Mouse (Mus musculus) bone marrow macrophage, adult 2 months (primary cell): ENCODE data around the gene Tmem80. TPM values are rescaled to one million over a fixed set of nuclear protein-coding genes. Genes with fewer than 3 reads are reported as not detected.

Experiments used
- H3K27ac ChIP-seq: 2 replicates; pipeline ENCODE4 v1.5.1; 2012; ENCODE audit warnings: low read depth, low read length; ENCODE audit not compliant: insufficient read depth
- H3K4me1 ChIP-seq: 2 replicates; pipeline ENCODE4 v1.6.1; 2012; ENCODE audit warnings: low read length; ENCODE audit not compliant: control insufficient read depth, insufficient read depth
- H3K4me3 ChIP-seq: 2 replicates; pipeline ENCODE4 v1.5.1; 2012; ENCODE audit warnings: mild to moderate bottlenecking, low read length, moderate library complexity; ENCODE audit not compliant: insufficient read depth
- CTCF ChIP-seq: IDR thresholded peaks from 2 replicates; pipeline ENCODE4 v1.5.1; 2012; ENCODE audit warnings: low read depth, mild to moderate bottlenecking, low read length, moderate library complexity
- POLR2A ChIP-seq: IDR thresholded peaks from 2 replicates; pipeline ENCODE4 v1.6.1; 2012; ENCODE audit warnings: mild to moderate bottlenecking, low read depth, low read length, borderline replicate concordance
- polyA plus RNA-seq: library from polyadenylated mRNA; stranded (reverse); fragments of >200 nt; gene quantifications from 2 replicates; pipeline ENCODE4 v1.2.4, GENCODE M21; 2012; ENCODE audit not compliant: missing spikeins, insufficient read depth, insufficient read length

The Tmem80 gene
- polyA plus RNA-seq, 1 experiment, result 29.8 TPM

DNA sequence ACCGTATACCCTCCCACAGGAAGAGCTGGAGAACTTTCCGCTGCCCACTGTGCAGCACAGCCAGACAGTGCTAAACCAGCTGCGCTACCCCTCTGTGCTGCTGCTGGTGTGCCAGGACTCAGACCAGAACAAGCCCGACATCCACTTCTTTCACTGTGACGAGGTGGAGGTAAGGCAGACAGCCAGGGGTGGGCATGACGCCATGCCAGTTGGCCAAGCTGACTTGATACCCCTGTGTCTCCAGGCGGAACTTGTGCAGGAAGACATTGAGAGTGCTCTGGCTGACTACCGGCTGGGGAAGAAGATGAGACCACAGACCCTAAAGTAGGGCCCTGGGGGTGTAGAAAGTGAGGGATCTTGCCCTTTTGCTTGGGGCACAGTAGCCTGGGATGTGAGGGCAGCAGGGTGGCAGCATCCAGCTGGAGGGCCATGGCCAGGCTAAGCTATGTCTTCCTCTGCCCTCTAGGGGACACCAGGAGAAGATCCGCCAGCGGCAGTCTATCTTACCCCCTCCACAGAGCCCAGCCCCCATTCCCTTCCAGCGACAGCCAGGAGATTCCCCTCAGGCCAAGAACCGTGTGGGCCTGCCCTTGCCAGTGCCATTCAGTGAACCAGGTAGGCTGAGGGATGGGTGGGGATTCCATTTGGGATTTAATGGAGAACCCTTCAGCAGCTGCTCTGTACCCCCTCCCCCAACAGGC lies 28.2 kb downstream of the Tmem80 start:
- Histone ChIP-seq H3K4me3 (no peak overlapping the region), H3K27ac (no peak overlapping the region), H3K4me1 (peaks cover 3% of the 10 kb centered on the region; the same call in 1 of the 2 replicates)
- peak; percentile 16; the same call in 1 of the 2 replicates for TF ChIP-seq CTCF
- TF ChIP-seq POLR2A, result no peak

DNA sequence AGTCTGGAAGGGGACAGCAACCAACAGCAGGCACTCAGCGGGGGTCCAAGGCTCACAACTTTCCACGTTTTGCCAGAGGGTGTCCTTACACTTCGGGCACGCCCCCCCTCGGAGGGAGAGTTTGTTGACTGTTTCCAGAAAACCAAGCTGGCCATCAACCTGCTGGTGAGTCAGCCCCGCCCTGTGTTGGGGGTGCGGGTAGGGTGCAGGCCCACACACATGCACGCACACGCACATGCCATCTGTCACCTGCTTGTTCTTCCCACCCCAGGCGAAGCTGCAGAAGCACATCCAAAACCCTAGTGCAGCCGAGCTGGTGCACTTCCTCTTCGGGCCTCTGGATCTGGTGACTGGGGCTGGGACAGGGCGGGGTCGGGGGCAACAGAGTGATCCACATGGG lies 29.4 kb downstream of the Tmem80 start:
- no peak overlapping the region for H3K4me3 ChIP-seq
- peaks cover 3% of the 10 kb centered on the region; the same call in 1 of the 2 replicates for H3K4me1 ChIP-seq
- TF ChIP-seq CTCF (no peak), POLR2A (no peak)
- no peak overlapping the region for H3K27ac ChIP-seq

DNA sequence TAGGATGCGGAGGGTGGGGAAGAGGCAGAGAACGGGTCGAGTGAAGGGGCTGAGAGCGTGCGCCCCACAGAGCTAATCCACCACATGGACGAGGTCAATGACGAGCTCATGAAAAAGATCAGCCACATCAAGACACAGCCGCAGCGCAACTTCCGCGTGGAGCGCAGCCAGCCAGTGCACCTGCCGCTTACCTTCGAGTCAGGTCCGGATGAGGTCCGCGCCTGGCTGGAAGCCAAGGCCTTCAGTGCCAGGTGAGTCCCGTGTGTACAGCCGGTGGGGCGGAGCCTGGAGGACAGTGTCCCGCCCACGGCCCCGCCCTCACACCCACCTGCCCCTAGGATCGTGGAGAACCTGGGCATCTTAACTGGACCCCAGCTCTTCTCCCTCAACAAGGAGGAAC lies 34.0 kb downstream of the Tmem80 start:
- Histone ChIP-seq H3K27ac (no peak overlapping the region), H3K4me1 (peaks cover 3% of the 10 kb centered on the region; the same call in 1 of the 2 replicates), H3K4me3 (no peak overlapping the region)
- TF ChIP-seq POLR2A, result no peak
- no peak for TF ChIP-seq CTCF

DNA sequence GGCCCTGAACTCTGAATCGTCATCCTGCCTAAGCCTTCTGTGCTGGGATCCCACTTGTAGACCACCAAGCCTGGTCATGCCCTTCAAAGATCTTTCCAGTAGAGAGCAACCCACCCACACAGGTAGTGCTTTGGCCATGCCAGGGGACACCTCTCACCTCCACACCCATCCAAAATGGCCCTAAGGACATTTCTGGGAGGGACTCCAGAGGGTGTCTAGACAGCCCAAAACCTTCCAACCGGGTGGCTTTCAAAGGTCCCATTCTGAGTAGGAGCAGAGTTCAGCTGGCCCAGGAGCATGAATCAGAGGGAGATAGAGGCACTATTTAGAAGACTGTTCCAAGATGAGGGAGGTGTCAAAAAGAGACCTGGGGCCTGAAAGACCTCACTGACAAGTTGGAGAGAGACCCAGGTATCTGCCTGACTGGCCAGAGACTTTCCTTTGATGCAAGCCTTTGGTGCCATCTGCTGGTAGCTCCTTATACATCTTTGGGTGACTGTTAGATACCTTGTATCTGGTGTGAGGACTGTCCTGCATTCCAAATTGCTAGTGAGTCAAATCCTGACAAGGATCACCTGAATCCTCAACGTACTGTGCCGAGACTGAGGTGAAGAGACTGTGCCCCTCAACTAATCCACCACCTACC lies 35.7 kb downstream of the Tmem80 start:
- no peak overlapping the region for H3K4me3 ChIP-seq
- no peak overlapping the region for H3K27ac ChIP-seq
- peaks cover 3% of the 10 kb centered on the region for H3K4me1 ChIP-seq
- peak; percentile 56 for TF ChIP-seq CTCF
- TF ChIP-seq POLR2A, result no peak

DNA sequence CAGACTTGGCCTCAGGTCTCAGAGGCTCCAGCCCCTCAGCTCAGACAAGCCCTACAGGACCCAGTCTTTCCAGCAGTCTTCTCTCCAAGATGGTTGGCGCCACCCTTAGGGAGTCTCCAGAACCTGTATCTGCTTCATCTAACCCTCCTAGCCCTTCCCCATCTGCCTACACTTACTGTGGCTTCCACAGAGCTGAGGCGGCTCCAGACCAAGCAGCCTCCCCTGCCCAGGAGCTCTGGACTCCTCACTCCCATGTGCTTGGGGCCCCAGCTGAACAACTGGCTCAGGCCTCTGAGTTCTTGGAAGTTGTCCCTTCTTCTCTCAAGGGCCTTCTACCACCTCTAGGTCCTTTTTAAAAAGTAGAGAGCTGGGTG lies 36.2 kb downstream of the Tmem80 start:
- no peak overlapping the region for H3K27ac ChIP-seq

DNA sequence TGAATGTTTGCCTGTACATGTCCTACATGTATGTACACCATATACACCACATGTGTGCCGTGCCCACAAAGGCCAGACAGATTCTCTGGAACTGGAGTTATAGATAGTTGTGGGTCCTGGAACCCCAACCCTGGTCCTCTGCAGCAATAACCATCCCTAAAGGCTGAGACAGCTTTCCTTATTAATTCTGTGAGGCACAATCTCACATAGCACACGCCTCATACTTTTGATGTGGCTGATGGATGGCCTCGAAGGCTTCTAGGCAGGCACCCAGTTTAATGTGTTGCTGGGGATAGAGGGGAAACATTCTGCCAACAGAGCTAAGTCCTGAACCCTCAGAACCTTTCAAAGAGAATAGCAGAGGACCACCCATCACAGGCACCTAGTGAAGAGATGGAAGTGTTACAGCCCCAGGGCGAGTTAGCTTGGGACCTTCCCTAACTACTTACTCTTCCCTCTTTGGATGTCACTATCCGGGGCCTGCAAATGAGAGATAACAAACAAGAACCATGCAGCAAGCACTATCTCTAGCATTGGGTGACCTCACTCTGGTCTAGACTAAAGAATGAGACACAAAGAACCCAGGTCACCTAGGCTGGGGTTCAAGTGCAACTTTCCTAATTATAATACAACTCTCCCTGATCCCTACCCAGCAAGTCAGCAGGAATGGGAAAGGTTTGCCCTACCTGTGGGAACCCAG lies 37.0 kb downstream of the Tmem80 start:
- H3K27ac ChIP-seq, result no peak overlapping the region
- peaks cover 13% of the 10 kb centered on the region for H3K4me1 ChIP-seq
- no peak for TF ChIP-seq POLR2A
- no peak for TF ChIP-seq CTCF

More for the DNA sequence above, 36.2 kb downstream of the Tmem80 start:
- H3K4me3 ChIP-seq, result no peak overlapping the region
- H3K4me1 ChIP-seq, result peaks cover 6% of the 10 kb centered on the region
- TF ChIP-seq CTCF (no peak), POLR2A (no peak)

DNA sequence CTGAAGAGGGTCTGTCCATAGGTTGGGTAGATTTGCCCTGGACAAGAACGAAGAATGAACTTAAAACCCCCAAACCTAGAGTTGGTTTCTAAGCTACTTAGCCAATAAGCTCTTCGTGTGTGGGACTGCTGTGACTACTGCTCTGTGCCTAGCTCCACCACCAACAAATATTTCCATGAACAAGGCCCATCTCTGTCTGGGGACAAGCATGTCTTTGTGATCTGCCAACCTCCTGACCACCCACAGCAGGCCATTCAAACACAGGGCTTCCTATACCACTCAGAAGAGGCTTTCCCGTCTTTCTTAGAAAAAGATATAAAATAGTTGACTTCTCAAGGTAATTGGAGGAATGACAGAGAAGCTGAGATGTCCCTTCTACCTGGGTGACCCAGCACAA lies 37.5 kb downstream of the Tmem80 start:
- TF ChIP-seq CTCF (no peak), POLR2A (no peak)
- no peak overlapping the region for H3K27ac ChIP-seq
- no peak overlapping the region for H3K4me3 ChIP-seq
- peaks cover 18% of the 10 kb centered on the region for H3K4me1 ChIP-seq

More for the DNA sequence above, 37.0 kb downstream of the Tmem80 start:
- no peak overlapping the region for H3K4me3 ChIP-seq

DNA sequence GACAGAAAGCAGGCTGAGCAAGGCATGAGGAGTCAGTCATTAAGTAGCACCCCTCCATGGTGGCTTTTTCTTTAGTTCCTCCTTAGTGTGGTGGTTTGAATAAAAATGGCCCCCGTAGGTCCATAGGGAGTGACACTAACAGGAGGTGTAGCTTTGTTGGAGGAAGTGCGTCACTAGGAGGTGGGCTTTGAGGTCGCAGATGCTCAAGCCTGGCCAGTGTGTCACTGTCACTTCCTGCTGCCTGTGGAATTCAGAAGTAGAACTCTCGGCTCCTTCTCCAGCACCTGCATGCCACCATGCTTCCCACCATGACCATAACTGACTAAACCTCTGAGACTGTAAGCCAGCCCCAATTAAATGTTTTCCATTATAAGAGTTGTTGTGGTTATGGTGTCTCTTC lies 39.8 kb downstream of the Tmem80 start:
- H3K27ac ChIP-seq, result no peak overlapping the region
- TF ChIP-seq CTCF (no peak), POLR2A (no peak)
- H3K4me3 ChIP-seq, result no peak overlapping the region
- H3K4me1 ChIP-seq, result peaks cover 36% of the 10 kb centered on the region

DNA sequence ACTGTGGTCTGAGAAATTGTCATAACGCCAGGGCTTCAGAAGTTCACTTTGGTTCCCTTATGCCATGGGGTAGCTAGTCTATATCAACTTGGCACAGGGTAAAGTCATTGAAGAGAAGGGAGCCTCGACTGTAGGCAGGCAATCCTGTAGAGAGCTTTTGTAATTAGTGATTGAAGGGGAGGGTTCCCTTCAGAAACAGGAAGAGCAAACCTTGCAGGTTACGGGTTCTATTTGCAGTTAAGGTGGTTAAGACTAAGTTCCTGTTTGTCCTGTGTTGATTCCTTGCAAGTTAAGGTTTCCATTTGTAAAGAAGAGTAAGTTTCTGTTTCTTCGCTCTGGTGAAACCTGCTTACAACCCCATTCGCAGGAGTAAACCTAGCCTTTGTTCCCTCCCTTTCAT lies 42.4 kb downstream of the Tmem80 start:
- peak overlapping the region; percentile 79; the same call in 1 of the 2 replicates for H3K27ac ChIP-seq
- peaks cover 49% of the 10 kb centered on the region for H3K4me1 ChIP-seq
- TF ChIP-seq CTCF (no peak), POLR2A (no peak)
- H3K4me3 ChIP-seq, result no peak overlapping the region
